Mouse (Mus musculus) spleen, postnatal 36 days (tissue): ENCODE results near the gene Gmip.

Experiments
- DNase-seq, 2 experiments: peaks; one replicate each; pipeline ENCODE4 v3.0.0; 2022; ENCODE audit warnings: low spot score in 2 of 2, mixed read lengths in 1 of 2

The Gmip gene

GRCm38 (mm10) chr8:69803366-69803765 is 5.1 kb upstream of the Gmip start:
- DNase-seq = no peak

DNA sequence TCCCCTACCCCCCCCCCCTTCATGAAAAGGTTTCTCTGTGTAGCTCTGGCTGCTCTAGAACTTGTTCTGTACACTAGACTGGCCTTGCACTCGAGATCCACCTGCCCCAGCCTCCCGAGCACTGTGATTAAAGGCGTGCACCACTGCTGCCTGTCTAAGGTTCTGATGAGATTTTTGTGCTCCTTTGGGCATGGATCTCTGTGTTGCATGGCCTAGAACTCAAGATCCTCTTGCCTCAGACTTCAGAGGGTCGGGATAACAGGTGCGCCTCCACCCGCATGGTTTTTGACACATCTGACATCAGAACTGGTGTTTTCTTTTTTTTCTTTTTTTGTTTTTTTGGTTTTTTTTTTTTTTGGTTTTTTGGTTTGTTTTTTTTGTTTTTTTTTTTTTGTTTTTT is 3.9 kb upstream of the Gmip start:
- no peak for DNase-seq

DNA sequence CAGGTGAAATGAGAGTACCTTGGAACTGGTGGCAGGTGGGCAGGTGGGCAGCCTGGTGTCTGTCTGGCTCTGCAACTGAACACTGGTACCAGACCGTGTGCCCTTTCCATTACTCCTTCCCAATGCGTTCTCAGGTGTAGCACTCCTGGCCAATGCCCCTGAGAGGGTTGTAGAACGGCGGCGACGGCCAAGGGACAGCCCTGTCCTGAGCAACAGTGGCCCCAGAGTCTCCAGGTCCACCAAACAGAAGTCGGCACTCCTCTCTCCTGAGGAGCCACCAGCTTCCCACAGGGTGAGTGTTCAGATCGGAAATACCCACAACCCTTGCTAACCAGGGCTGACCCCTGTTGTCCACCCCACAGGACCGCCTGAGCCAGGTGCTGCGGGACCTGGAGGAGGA is 3.4 kb upstream of the Gmip start:
- no peak for DNase-seq

- no peak for DNase-seq
These were observed 3.0 kb upstream of the Gmip start for GRCm38 (mm10) chr8:69805491-69805890.

DNA sequence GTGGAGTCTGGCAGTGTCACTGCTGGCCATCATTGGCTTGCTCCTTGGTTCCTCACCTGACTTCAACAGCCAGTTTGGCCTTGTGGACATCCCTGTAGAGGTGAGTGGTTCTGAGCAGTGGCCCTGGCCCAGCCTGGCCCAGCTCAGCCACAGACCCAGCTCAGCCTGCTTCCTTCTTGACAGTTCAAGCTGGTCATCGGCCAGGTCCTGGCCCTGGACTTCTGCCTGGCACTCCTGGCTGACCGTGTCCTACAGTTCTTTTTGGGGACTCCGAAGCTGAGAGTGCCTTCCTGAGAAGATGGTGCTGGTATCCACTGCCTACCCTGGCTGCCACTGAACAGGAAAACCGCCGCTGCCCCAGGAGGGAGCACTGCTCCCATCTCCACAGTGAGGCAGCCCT is 1.2 kb upstream of the Gmip start:
- DNase-seq = no peak

GRCm38 (mm10) chr8:69808864-69809403 is 455 bp downstream of the Gmip start:
- DNase-seq = peak; percentile 71 to 76

- DNase-seq = no peak
These were observed 1.3 kb downstream of the Gmip start for GRCm38 (mm10) chr8:69809820-69810219.

DNA sequence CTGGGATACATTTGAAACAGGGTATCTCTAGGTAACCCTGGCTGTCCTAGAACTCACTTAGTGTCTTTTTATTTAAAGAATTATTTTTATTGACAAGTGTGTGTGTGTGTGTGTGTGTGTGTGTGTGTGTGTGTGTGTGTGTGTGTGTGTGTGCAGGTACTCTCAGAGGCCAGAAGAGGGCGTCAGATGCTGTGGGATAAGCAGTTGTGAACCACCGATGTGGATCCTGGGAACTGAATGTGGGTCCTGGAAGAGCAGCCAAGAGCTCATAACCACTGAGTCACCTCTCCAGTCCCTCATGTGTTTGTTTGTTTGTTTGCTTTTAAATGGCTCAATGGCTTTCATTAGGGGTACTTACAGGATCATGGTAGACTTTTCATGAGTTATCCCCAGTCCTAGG is 6.4 kb downstream of the Gmip start:
- no peak for DNase-seq

DNA sequence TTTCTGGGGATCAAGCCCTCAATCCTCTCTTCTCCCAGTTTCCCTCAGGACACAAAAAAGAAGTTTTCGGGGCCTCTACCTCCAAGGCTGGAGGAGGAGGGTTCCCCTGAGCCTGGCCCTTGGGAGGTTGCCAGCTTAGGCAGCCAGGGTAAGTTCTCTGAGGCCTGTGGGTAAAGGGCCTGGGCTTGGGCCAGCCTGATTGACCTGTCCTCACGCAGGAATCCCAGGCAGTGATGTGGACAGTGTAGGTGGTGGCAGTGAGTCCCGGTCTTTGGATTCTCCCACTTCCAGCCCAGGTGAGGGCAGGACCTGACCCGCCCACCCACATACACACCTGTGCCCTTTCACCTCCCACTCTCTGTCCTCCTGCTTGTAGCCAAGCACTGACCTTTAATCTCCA is 6.9 kb downstream of the Gmip start:
- DNase-seq = no peak

GRCm38 (mm10) chr8:69820466-69820865 is 12.0 kb downstream of the Gmip start:
- DNase-seq = no peak

DNA sequence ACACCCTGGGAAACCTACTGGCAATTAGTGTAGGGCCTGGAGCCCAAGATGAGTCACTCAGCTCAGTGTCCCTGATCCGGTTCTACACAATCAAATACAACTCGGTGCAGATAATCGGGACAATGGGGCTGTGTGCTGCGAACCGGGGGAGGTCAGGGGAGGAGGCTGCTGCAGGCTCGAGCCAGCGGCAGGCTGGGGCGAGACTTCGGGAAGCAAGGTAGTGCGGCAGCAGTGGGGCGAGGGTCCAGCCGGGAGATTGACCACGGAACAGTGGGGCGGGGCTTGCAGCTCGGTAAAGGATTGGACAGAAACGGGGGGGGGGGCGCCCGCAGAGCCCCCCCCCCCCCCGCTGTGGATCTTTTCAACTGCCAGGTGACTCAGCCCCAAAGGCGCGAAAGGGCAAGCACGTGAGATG is 13.5 kb downstream of the Gmip start:
- peak in 1 of 2 experiments; percentile 24 for DNase-seq

DNA sequence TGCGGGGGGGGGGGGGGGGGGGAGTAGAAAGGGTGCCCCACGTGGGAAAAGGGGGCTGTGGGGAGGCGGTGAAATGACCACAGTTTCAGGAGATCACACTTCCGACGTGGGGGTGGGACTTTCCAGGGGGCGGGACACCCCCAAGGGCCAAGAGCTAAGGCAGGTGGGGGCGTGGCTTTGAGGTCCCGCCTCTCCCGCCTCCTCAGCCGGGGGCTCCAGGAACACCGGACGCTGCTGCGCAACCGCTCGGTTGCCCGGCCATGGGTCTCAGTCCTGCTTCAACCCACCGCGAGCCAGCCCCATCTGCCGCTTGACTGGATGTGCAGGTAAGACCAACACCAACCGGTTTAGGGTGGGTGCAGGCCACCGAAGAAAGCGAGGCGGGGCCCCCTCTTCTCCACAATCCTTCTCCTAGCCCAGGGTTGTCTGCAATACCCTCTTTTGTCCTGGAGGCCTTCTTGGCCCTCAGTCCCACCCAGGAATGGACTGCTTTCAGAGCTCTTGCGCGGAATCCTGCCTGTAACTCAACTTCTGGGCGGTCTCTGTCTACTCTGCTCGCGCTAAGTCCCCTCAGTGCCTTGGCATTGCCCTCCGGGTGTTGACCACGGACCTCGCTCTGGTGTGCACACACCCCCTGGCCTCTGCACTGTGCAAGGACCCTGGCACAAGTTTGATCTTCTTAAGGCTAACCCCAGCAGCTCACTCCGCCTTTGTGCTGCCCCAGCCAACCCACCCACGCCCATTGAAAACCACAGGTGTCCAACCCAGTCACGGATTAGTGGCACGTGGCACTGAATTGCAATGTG is 14.1 kb downstream of the Gmip start, which contains the start of gene Lpar2:
Lpar2 (plus strand) TSS at position 44 of the 806 bp plus-strand sequence.
- DNase-seq = peak; percentile 77 to 79

DNA sequence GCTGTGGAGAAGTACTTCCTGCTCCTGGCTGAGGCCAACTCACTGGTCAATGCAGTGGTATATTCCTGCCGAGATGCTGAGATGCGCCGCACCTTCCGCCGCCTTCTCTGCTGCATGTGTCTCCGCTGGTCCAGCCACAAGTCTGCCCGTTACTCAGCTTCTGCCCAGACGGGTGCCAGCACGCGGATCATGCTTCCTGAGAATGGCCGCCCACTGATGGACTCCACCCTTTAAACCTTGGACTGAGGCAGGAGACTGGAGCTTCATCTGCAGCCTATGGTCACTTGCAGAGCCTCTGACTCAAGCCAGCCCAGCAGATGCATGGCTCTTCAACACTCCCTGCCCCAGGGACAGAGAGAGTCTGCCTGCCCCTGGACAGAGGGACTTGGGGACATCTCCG is 17.9 kb downstream of the Gmip start:
- DNase-seq = no peak

DNA sequence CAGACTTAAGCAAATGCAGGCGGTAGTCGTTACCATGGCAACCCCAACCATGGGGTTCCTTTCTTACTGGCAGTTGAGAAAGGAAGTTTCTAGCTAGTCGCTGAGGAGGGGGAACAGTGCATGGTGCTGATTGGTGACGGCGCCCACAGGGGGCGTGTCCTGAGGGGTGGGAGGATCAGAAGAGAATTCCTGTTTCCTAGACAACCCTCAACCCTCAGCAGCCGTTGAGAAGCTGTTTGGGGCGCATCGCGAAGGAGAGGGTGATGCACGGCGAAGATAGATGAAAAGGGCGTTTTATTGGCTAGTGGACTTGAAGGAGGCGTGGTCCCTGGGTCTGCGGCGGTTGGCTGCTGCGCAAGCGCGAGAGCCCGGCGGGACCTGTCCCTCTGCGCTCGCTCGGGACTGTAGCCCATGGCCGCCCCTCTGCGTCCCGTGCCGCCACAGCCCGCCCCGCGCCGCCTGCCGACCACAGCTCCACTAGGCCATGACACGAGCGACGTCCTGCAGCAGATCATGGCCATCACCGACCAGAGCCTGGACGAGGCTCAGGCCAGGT is 23.9 kb downstream of the Gmip start, which contains the start of gene Pbx4:
Pbx4 (plus strand) TSS at position 194 of the 556 bp plus-strand sequence.
- DNase-seq = peak; percentile 95

DNA sequence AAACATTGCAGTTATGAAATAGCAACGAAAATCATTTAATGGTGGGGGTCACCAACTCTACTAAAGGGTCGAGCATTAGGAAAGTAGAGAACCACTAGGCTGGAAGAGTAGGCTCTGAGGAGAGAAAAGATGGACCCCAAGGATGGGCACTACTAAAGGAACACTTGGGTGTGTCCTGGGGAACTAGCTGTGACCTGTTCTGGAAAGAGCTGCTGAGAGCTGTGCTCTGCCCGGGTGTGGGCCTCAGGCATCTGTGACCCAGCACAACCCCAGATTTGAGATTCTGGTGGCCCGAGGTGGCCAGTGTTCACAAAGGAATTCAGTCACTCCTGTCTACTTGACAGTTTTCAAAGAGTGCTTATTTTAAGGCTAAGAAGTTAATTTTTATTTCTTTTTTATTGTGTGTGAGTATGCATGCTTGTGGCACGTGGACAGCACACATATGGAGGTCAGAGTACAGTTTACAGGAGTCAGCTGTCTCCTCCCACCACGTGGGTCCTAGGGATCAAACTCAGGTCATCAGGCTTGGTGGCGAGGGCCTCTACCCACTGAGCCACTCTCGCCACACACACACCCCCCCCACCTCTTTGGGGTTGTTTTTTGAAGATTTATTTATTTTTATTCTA is 28.7 kb downstream of the Gmip start:
- no peak for DNase-seq

DNA sequence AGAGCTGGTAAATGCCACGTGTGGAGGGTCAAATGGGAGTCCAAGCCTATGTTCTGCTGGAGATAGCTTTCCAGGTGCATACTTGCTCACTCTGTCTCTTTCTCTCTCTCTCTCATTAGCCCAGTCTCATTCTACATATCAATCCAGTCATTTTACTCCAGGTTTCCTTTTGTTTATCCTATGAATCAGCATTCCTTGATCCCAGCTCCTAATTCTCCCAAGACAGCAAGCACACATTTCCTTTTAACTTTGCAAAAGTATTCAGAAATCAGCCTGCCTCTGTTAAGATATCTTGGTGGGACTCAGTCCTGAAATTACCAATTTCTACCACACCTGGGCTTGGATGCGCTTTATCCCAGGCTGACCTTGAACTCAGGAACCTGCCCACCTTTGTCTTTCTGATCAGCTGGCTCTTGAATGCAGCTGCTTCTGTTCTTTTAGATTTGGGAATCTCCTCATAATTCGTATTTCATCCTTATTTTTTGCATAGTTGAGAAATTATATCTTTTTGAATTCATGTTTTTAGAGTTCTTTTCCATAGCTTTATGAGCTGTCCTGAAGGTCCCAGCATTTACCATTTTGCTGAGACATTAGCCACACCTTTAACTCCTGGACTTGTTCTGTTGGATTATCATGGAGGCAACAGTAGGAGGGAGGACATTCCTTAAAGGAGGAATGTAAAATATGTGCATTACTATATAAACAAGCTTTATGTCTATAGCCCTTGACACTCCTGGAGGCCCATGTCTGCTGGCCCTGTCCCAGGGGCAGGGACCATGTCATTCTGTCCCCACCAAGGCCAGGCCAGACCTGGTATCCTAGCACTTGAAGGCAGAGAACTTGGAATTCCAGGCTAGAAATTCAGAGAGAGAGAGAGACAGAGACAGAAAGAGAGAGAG is 38.9 kb downstream of the Gmip start:
- DNase-seq = no peak

DNA sequence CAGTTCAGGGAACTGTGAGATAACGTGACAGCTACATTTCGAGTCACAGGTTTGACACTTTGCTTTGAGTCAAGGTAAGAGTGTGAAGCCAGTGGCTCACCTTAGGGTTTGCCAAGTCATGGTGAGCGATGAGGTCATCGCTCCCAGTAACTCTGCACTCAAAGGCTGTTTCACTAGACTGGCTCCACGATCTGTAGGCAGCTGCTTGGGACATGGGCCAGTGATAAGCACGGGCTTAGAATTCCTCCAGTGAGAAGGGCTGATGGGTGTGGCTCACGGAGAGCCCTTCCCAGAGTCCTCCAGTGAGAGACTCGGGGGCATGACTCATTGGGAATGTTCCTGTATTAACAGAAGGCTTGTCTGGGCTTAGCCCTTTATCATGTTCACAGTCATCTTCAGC is 40.5 kb downstream of the Gmip start:
- no peak for DNase-seq

- DNase-seq = no peak
These were observed 41.4 kb downstream of the Gmip start for GRCm38 (mm10) chr8:69849899-69850298.

GRCm38 (mm10) chr8:69850926-69851506 is 42.5 kb downstream of the Gmip start:
- DNase-seq = no peak

GRCm38 (mm10) chr8:69853869-69854268 is 45.4 kb downstream of the Gmip start:
- no peak for DNase-seq

DNA sequence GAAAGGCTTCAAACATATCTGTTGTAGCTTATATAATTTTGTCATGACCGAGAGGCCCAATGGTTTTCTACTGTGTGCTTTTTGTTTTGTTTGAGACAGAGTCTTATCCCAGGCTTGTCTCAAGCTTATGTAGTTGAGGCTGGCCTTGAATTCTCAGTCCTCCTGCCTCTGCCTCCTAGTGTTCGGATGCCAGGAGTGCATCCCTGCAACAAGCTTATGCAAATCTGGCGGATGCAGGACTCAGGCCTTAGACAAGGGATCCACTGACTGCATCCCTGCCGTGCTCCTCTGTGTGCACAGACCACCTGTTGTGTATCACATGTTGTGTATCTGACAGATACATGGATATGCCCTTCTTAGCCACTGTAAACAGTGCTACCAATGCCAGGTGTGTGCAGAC is 52.3 kb downstream of the Gmip start:
- DNase-seq = no peak
